Mouse (Mus musculus) spleen, adult 2 months (tissue): ENCODE results near the gene Wnk4. TPM values are rescaled to one million over a fixed set of nuclear protein-coding genes. Genes with fewer than 3 reads are reported as not detected.
A peak's percentile ranks its signal among the peaks of the same experiment; 100 is the strongest.

Experiments
- DNase-seq, 2 experiments: peaks; one replicate each; pipeline versions ENCODE4 v3.0.0 to v3.0.0-alpha.2; 2012 to 2021; ENCODE audit warnings: low spot score in 2 of 2, low read depth in 1 of 2
- H3K27ac ChIP-seq: fragments of 200-500 bp; 2 replicates; pipeline ENCODE4 v1.5.1; 2012; ENCODE audit warnings: low read length, inconsistent platforms; ENCODE audit not compliant: insufficient read depth
- H3K27me3 ChIP-seq: fragments of 200-500 bp; 2 replicates; pipeline ENCODE4 v1.6.1; 2012; ENCODE audit warnings: mild to moderate bottlenecking, moderate library complexity, low read length, inconsistent platforms; ENCODE audit not compliant: control insufficient read depth, insufficient read depth
- H3K36me3 ChIP-seq: fragments of 200-500 bp; 2 replicates; pipeline ENCODE4 v1.6.1; 2012; ENCODE audit warnings: mild to moderate bottlenecking, low read length, inconsistent platforms; ENCODE audit not compliant: control insufficient read depth, insufficient read depth
- H3K4me1 ChIP-seq: fragments of 200-500 bp; 2 replicates; pipeline ENCODE4 v1.6.1; 2011; ENCODE audit warnings: inconsistent platforms; ENCODE audit not compliant: control insufficient read depth, insufficient read depth, insufficient read length
- H3K4me3 ChIP-seq: fragments of 200-500 bp; 2 replicates; pipeline ENCODE4 v1.5.1; 2011; ENCODE audit warnings: mild to moderate bottlenecking, inconsistent platforms; ENCODE audit not compliant: insufficient read depth, insufficient read length; ENCODE audit errors: extremely low read depth
- CTCF ChIP-seq: fragments of 200-500 bp; IDR thresholded peaks from 2 replicates; pipeline ENCODE4 v1.5.1; 2011; ENCODE audit warnings: mild to moderate bottlenecking, inconsistent platforms; ENCODE audit not compliant: insufficient read depth, insufficient read length, insufficient replicate concordance; ENCODE audit errors: extremely low read depth
- POLR2A ChIP-seq: fragments of 200-500 bp; IDR thresholded peaks from 2 replicates; pipeline ENCODE4 v1.6.1; 2011; ENCODE audit warnings: low read depth, low read length, inconsistent platforms
- WGBS: fragments of 180-500 bp; shearing (Covaris S2); methylation state at CpG from one replicate; pipeline ENCODE4 v1.1.7; 2018; 5-methylcytosine and 5-hydroxymethylcytosine counted together
- polyA plus RNA-seq: library from polyadenylated mRNA; depleted of rRNA; stranded (reverse); fragments of >200 nt; gene quantifications from 2 replicates; pipeline ENCODE4 v1.2.3, GENCODE M21; 2012

Gene Wnk4
- polyA plus RNA-seq, 1 experiment: 1.9 TPM

DNA sequence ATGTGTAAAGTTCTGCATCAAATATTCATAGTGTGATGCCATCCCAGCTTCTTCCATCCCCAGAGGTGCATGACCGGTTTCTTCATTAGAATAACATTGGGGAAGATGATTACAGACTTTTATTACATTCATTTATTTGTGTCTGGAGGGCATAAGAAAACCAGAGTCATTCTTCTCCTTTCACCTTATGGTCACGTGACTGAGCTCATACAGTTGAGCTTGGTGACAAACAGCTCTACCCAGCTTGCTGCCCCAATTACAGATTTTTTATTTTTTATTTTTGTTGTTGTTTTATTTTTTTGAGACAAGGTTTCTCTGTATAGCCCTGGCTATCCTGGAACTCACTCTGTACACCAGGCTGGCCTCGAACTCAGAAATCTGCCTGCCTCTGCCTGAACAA, 12.1 kb downstream of the Wnk4 start:
- no peak overlapping the region for H3K4me3 ChIP-seq
- TF ChIP-seq CTCF (no peak), POLR2A (no peak)
- H3K27me3 ChIP-seq: no peaks in the 10 kb centered on the region
- 82% methylated on average over 3 of the region's 3 CpGs for WGBS
- H3K36me3 ChIP-seq: peaks cover 2% of the 10 kb centered on the region
- peaks cover 2% of the 10 kb centered on the region; the same call in 1 of the 2 replicates for H3K4me1 ChIP-seq
- no peak for DNase-seq
- H3K27ac ChIP-seq: no peak overlapping the region

DNA sequence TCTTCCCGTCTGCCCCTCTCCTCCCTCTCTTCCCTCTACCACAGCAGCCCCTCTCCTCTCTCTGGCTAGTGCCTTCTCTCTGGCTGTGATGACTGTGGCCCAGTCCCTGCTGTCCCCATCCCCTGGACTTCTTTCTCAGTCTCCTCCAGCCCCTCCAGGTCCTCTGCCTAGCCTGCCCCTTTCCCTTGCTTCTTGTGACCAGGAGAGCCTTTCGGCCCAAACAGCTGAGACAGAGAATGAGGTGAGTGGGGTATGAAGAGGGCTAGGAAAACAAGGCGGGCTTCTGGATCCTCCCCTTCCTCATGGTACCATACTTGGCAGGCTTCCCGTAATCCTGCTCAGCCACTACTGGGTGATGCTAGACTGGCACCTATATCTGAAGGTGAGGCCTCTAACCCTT, 14.9 kb downstream of the Wnk4 start:
- Histone ChIP-seq H3K4me3 (no peak overlapping the region), H3K36me3 (peaks cover 2% of the 10 kb centered on the region), H3K27me3 (no peaks in the 10 kb centered on the region), H3K4me1 (peaks cover 9% of the 10 kb centered on the region; the same call in 1 of the 2 replicates), H3K27ac (no peak overlapping the region)
- no peak for TF ChIP-seq CTCF
- no peak for TF ChIP-seq POLR2A
- 84% methylated on average over 4 of the region's 4 CpGs for WGBS
- no peak for DNase-seq

DNA sequence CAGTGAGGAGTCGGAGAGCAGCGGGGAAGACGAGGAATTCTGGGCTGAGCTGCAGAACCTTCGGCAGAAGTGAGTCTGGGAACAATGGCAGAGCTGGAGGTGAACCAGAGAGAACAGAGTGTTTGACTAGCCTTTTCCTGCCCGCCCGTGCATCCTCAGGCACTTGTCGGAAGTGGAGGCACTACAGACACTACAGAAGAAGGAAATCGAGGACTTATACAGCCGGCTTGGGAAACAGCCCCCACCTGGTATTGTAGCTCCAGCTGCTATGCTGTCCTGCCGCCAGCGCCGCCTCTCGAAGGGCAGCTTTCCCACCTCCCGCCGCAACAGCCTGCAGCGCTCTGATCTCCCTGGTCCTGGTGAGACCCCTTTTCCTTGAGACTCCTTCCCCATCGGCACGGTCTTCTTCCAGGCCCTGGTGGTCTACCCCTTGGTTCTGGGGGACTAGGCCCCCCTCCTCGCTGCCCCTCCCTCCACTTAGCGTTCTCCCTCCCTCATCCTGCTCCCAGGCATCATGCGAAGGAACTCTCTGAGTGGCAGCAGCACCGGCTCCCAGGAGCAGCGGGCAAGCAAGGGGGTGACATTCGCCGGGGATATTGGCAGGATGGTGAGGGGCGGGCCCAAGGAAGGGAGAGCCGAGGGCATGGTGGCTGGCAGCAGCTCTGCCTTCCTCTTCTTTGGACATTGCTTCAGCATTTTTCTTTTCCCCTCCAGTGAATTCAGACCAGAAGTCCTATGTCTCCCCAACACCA, 16.1 kb downstream of the Wnk4 start:
- WGBS: 84% methylated on average over 27 of the region's 27 CpGs
- no peak for TF ChIP-seq CTCF
- no peak for TF ChIP-seq POLR2A
- Histone ChIP-seq H3K4me1 (peaks cover 9% of the 10 kb centered on the region; the same call in 1 of the 2 replicates), H3K36me3 (peaks cover 2% of the 10 kb centered on the region), H3K4me3 (no peak overlapping the region), H3K27ac (no peak overlapping the region), H3K27me3 (no peaks in the 10 kb centered on the region)
- DNase-seq: no peak

DNA sequence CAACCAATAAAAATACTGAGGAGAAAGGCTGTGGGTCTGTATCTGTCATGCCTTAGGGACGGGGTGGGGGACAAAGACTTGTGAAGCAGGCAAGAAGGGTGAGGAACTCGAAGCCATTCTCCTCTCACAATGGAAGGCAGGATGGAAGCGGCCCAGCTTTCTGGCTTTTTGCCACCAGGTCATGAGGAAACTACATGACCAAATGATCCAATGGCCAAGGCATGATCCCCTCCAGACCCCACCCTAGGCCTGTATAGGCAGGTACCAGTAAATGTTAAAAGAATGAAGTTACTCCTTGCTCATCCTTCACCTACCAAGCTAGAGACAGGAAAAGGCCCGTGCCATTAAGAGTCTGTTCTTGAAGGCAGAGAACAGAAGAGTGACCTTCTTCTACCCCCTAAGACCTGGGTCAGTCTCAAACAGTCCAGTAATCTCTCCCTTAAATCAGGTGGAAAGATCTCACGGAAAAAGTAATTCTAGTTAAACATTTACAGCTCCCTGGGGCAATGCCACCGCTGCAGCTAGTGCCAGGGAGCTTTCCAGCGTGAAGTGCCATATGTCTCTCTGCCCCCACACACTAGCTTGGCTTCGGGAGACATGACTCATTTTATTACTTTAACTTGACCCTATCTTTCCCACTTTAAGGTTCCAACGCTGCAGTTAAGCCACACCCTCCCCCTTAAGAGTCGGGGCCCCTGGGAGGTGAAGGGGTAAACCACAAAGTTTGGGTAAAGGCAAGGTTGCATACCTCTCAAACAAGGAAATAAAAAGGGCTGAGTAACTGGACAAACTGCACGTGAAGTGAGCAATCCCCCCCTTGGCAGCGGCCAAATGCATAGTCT, 17.2 kb downstream of the Wnk4 start:
- no peak for DNase-seq
- Histone ChIP-seq H3K27ac (no peak overlapping the region), H3K4me1 (peaks cover 9% of the 10 kb centered on the region; the same call in 1 of the 2 replicates), H3K27me3 (no peaks in the 10 kb centered on the region), H3K36me3 (peaks cover 2% of the 10 kb centered on the region), H3K4me3 (peak overlapping the region; percentile 85)
- WGBS: 51% methylated on average over 12 of the region's 12 CpGs
- no peak for TF ChIP-seq CTCF
- TF ChIP-seq POLR2A: no peak

DNA sequence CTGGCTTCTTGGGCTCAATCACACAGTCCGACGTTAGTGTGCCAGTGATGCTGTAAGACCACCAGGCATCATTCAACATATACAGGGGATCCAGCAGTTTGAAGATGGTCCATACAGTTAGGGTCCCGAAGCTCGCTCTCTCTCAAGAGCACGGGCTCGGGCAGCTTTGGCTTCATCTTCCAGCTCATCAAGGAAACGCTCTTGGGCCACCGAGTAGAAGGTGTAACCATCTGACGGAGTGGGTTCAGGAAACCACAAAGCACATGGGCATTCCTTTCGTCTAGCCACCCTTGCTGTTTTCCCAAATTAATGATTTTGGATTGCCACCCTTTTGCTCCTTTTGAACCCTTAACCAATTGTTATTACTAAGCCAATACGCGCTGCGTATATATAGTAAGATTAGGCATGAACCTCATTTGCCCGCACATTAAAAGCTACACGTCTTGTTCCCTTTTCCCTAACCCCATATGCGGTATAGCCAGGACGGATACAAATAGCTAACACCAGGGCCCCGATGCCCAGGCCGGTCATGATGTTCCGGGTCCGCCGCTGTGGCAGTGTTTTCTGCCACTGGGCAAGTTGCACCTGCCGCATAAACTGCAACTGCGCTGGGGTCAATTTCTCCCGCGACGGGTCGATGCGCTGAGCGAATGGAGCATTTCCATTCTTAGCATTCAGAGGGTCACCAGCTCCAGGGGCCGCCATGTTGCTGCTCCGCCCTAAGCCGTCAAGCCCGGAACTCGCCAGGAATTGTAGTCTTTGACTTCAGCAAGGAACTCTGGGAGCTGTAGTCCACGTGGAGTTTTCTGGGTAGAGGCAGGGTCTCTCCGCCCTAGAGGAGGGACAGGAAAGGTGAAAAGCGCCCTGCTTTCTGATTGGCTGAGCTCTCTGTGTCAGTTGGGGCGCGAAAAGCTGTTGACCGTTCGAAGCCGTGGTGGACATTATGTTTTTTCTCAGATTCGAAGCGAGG, 18.1 kb downstream of the Wnk4 start, which contains the start of the genes Cntd1 and Coa3:
Gene Cntd1 (plus strand): TSS at position 790 of the 970 bp plus-strand sequence.
Gene Coa3 (minus strand): TSS at position 892 of the 970 bp plus-strand sequence.
- 0 out of 2 replicates have a peak within 1 kb of the TSS, but pooled peaks have one; percentile 24 for H3K27ac ChIP-seq
- peak; percentile 57 to 84 for DNase-seq
- no peaks in the 10 kb centered on the region for H3K27me3 ChIP-seq
- TF ChIP-seq POLR2A (peak; percentile 52), CTCF (no peak)
- 5% methylated on average over 45 of the region's 45 CpGs for WGBS
- peak within 1 kb of the TSS; percentile 85 for H3K4me3 ChIP-seq
- peaks cover 9% of the 10 kb centered on the region; the same call in 1 of the 2 replicates for H3K4me1 ChIP-seq
- peaks cover 2% of the 10 kb centered on the region for H3K36me3 ChIP-seq

DNA sequence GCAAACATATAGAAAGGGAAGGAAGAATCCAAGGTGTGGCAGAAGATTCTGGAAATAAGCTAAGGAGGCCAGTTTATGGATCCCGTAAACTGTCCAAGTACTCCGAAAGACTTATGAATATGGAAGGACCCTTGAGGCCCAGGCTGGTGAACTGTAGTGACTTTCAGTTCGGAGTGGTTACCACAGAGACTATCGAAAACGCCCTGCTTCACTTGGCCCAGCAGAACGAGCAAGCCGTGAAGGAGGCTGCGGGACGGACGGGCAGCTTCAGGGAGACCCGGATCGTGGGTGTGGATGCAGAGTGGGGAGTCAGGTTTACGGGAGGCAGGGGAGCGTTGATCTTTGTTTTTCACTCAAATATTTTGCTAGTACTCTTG, 18.8 kb downstream of the Wnk4 start:
- no peak overlapping the region for H3K27ac ChIP-seq
- WGBS: 57% methylated on average over 14 of the region's 14 CpGs

More for the DNA sequence above, 18.8 kb downstream of the Wnk4 start:
- peaks cover 2% of the 10 kb centered on the region for H3K36me3 ChIP-seq
- DNase-seq: no peak
- no peak for TF ChIP-seq POLR2A
- no peak for TF ChIP-seq CTCF
- H3K4me1 ChIP-seq: peaks cover 9% of the 10 kb centered on the region; the same call in 1 of the 2 replicates
- no peaks in the 10 kb centered on the region for H3K27me3 ChIP-seq
- H3K4me3 ChIP-seq: peak overlapping the region; percentile 85
